8 mouse cellular contexts compared by ENCODE assay signal in genomic region chr5:147752914-147753341, GRCm38 (mm10). TPM values are rescaled to one million over a fixed set of nuclear protein-coding genes. Genes with fewer than 3 reads are reported as not detected.
DNase-seq lines count a peak whose midpoint lies in the region; ATAC-seq lines count a peak whose summit lies in the region.

No protein-coding gene starts in this region.

- peaks cover 11% of the 10 kb centered on the region; the same call in 1 of the 2 replicates for H3K27me3 ChIP-seq in heart, embryonic 16.5 days (ENCODE audit: control insufficient read depth, insufficient read depth, low read length)
- peaks cover 68% of the 10 kb centered on the region for H3K27me3 ChIP-seq in midbrain, embryonic 10.5 days (ENCODE audit: low read depth, poor library complexity, severe bottlenecking)

- 0 out of 2 replicates have a peak overlapping the region, but pooled peaks have one; percentile 16 for H3K9ac ChIP-seq in heart, embryonic 16.5 days (ENCODE audit: low read length)

- H3K9me3 ChIP-seq in heart, embryonic 16.5 days (replicated peaks; ENCODE audit: control insufficient read depth, low read length) = no peaks in the 10 kb centered on the region
- H3K9me3 ChIP-seq in midbrain, embryonic 10.5 days (replicated peaks) = peaks cover 8% of the 10 kb centered on the region; the same call in 1 of the 2 replicates

- peak overlapping the region; percentile 42 for H3K4me3 ChIP-seq in heart, embryonic 16.5 days (ENCODE audit: low read length)
- H3K4me3 ChIP-seq in midbrain, embryonic 10.5 days = peak overlapping the region; percentile 44

- no peak for ATAC-seq in heart, embryonic 16.5 days (replicated peaks; ENCODE audit: extremely low read depth, insufficient read depth, low FRiP score)

- no peak overlapping the region for H3K27ac ChIP-seq in heart, embryonic 16.5 days (ENCODE audit: low read length)
- H3K27ac ChIP-seq in midbrain, embryonic 10.5 days (replicated peaks) = no peak overlapping the region

- DNase-seq in embryo, embryonic 11 days = peak; percentile 26
- no peak for DNase-seq in embryo, embryonic 9.5 days (ENCODE audit: extremely low spot score)
- peak; percentile 67 for DNase-seq in kidney, postnatal 14 days
- DNase-seq in midbrain, embryonic 10.5 days (ENCODE audit: low spot score) = peak; percentile 34
- DNase-seq in cerebellum, adult 8-10 months = no peak
- no peak for DNase-seq in left cerebral cortex, postnatal 4 days
- DNase-seq in T-cell, adult 2 months (ENCODE audit: low spot score) = no peak

- peaks cover 16% of the 10 kb centered on the region for H3K4me1 ChIP-seq in heart, embryonic 16.5 days (ENCODE audit: control insufficient read depth, insufficient read depth, low read length)
- peaks cover 40% of the 10 kb centered on the region for H3K4me1 ChIP-seq in midbrain, embryonic 10.5 days

- no peaks in the 10 kb centered on the region for H3K36me3 ChIP-seq in heart, embryonic 16.5 days (ENCODE audit: control insufficient read depth, insufficient read depth)
- no peaks in the 10 kb centered on the region for H3K36me3 ChIP-seq in midbrain, embryonic 10.5 days

- peak overlapping the region; percentile 66 for H3K4me2 ChIP-seq in heart, embryonic 16.5 days (ENCODE audit: low read depth, low read length)

- intact Hi-C loops in left cerebral cortex, postnatal 4 days (cut with DNase I) = no loop called here

- 4% methylated on average over 25 of the region's 25 CpGs for WGBS in heart, embryonic 16.5 days
- under 1% methylated on average over 25 of the region's 25 CpGs for WGBS in midbrain, embryonic 10.5 days

RNA-seq across cellular contexts. Expression of gene Flt1, which starts 27.1 kb away (rescaled TPM):
- 21.4 and 22.6 TPM in 2 replicates for polyA plus RNA-seq in heart, embryonic 16.5 days (2015; fragmentation: Nextera tagmentation; extraction: Ambion mirVana)
- 10.5 and 11.1 TPM in 2 replicates for polyA plus RNA-seq in midbrain, embryonic 10.5 days (2016; fragmentation: Nextera tagmentation; extraction: Ambion mirVana)
- total RNA-seq in left cerebral cortex, postnatal 4 days (2021) = 10 to 100 TPM; 15.1 to 17.6 TPM

Comparison
In these comparisons a context has a peak if more than half of its experiments do, and no peak if none do; other contexts are left out.
1. DNase-seq: peak in embryo, embryonic 11 days (single experiment), kidney, postnatal 14 days (single experiment) and midbrain, embryonic 10.5 days (single experiment); none in embryo, embryonic 9.5 days (single experiment), cerebellum, adult 8-10 months (single experiment), left cerebral cortex, postnatal 4 days (single experiment) and T-cell, adult 2 months (single experiment).